Mouse (Mus musculus): ENCODE results near the gene Atxn1.

The Atxn1 gene

GRCm38 (mm10) chr13:45832695-45833350 is 132.0 kb downstream of the Atxn1 start:
- no peak for DNase-seq (ENCODE audit: low spot score in 2 of 2)

GRCm38 (mm10) chr13:45829341-45829936 is 135.4 kb downstream of the Atxn1 start:
- DNase-seq (ENCODE audit: low spot score in 2 of 2) = no peak

GRCm38 (mm10) chr13:45828035-45828434 is 136.8 kb downstream of the Atxn1 start:
- DNase-seq (ENCODE audit: low spot score in 2 of 2) = no peak

- no peak for DNase-seq (ENCODE audit: low spot score in 2 of 2)
These were observed 137.2 kb downstream of the Atxn1 start for GRCm38 (mm10) chr13:45827619-45828018.

- no peak for DNase-seq (ENCODE audit: low spot score in 2 of 2)
These were observed 137.7 kb downstream of the Atxn1 start for GRCm38 (mm10) chr13:45827046-45827596.

GRCm38 (mm10) chr13:45822491-45822829 is 142.3 kb downstream of the Atxn1 start:
- DNase-seq (ENCODE audit: low spot score in 2 of 2) = no peak

- DNase-seq (ENCODE audit: low spot score in 2 of 2) = no peak
These were observed 142.9 kb downstream of the Atxn1 start for GRCm38 (mm10) chr13:45821764-45822490.

GRCm38 (mm10) chr13:45820473-45821230 is 144.2 kb downstream of the Atxn1 start:
- DNase-seq (ENCODE audit: low spot score in 2 of 2) = no peak

GRCm38 (mm10) chr13:45816670-45817069 is 148.1 kb downstream of the Atxn1 start:
- no peak for DNase-seq (ENCODE audit: low spot score in 2 of 2)

GRCm38 (mm10) chr13:45809777-45810410 is 154.9 kb downstream of the Atxn1 start:
- DNase-seq (ENCODE audit: low spot score in 2 of 2) = no peak

- DNase-seq (ENCODE audit: low spot score in 2 of 2) = peak in 1 of 2 experiments; percentile 22
These were observed 157.2 kb downstream of the Atxn1 start for GRCm38 (mm10) chr13:45807593-45808043.

- DNase-seq (ENCODE audit: low spot score in 2 of 2) = no peak
These were observed 157.9 kb downstream of the Atxn1 start for GRCm38 (mm10) chr13:45806600-45807525.

GRCm38 (mm10) chr13:45805915-45806599 is 158.8 kb downstream of the Atxn1 start:
- no peak for DNase-seq (ENCODE audit: low spot score in 2 of 2)

- no peak for DNase-seq (ENCODE audit: low spot score in 2 of 2)
These were observed 162.0 kb downstream of the Atxn1 start for GRCm38 (mm10) chr13:45802620-45803410.

- DNase-seq (ENCODE audit: low spot score in 2 of 2) = no peak
These were observed 166.6 kb downstream of the Atxn1 start for GRCm38 (mm10) chr13:45798248-45798647.

GRCm38 (mm10) chr13:45797696-45798095 is 167.1 kb downstream of the Atxn1 start:
- no peak for DNase-seq (ENCODE audit: low spot score in 2 of 2)

- no peak for DNase-seq (ENCODE audit: low spot score in 2 of 2)
These were observed 168.5 kb downstream of the Atxn1 start for GRCm38 (mm10) chr13:45796286-45796685.

GRCm38 (mm10) chr13:45793796-45794195 is 171.0 kb downstream of the Atxn1 start:
- DNase-seq (ENCODE audit: low spot score in 2 of 2) = no peak

GRCm38 (mm10) chr13:45786409-45786808 is 178.4 kb downstream of the Atxn1 start:
- DNase-seq (ENCODE audit: low spot score in 2 of 2) = no peak
